Mouse (Mus musculus): Measurements from ENCODE around the gene Olfr1368. TPM values are rescaled to one million over a fixed set of nuclear protein-coding genes. Genes with fewer than 3 reads are reported as not detected.
"Not testable (repeated sequence)": the region's sequence is repeated elsewhere in the genome, so short reads cannot be mapped to it uniquely, and the experiment has no call there.

Gene Olfr1368
- polyA plus RNA-seq, 1 experiment from 2014 or later: not detected

DNA sequence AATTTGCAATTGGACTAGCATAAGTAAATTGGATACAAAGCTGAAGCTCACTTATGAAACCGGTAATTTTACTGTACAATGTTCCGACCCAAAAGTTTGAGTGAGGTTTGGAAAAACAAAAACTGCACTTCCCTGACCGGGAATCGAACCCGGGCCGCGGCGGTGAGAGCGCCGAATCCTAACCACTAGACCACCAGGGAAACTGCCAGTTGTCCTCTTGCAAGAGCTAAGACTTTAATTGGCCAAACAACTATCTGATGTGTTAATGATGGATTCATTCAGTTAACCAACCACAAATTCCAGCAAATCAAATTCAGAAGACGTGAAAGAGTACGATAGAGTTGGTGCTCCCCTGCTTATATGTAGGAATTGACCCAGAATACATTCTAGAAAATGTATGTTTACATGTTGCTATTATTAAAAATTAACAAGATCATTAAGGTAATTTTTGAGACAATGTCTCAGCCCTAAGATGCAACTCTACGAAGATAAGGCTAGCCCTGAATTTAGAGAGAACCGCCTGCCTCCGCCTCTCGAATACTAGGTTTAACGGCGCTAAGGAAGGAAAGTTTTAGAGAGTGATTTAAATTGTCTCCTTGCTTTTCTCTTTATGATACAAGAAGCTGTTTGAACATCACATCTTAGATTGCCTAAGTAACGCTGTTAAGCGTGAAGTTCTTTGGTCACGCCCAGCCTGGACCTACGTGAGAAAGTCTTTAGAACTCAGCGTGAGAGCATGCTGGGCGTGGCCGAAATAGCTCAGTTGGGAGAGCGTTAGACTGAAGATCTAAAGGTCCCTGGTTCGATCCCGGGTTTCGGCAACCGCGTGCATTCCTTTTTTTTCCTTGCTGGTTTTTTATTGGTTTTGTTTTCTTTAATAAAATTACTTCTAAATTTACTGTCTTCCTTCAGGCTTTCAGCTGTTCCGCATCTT, 15.3 kb upstream of the Olfr1368 start:
- H3K27me3 ChIP-seq (ENCODE audit: control insufficient read depth, insufficient read depth, low read length): no peaks in the 10 kb centered on the region
- peak overlapping the region; percentile 63 for H3K4me3 ChIP-seq (ENCODE audit: low read depth, low read length)
- H3K9ac ChIP-seq (ENCODE audit: low read length): no peak overlapping the region
- peak; percentile 89 for ATAC-seq (ENCODE audit: insufficient read depth, low FRiP score, low TSS enrichment)
- H3K4me2 ChIP-seq (ENCODE audit: low read depth): peak overlapping the region; percentile 85
- H3K36me3 ChIP-seq (ENCODE audit: control insufficient read depth, insufficient read depth, low read length): no peaks in the 10 kb centered on the region
- no peaks in the 10 kb centered on the region for H3K4me1 ChIP-seq (ENCODE audit: control insufficient read depth, insufficient read depth, low read length)
- under 1% methylated on average over 32 of the region's 32 CpGs for WGBS
- peak; percentile 93 for DNase-seq (ENCODE audit: low spot score)
- H3K9me3 ChIP-seq (ENCODE audit: control insufficient read depth, low read length): no peaks in the 10 kb centered on the region
- H3K27ac ChIP-seq (ENCODE audit: low read depth, low read length): no peak overlapping the region

DNA sequence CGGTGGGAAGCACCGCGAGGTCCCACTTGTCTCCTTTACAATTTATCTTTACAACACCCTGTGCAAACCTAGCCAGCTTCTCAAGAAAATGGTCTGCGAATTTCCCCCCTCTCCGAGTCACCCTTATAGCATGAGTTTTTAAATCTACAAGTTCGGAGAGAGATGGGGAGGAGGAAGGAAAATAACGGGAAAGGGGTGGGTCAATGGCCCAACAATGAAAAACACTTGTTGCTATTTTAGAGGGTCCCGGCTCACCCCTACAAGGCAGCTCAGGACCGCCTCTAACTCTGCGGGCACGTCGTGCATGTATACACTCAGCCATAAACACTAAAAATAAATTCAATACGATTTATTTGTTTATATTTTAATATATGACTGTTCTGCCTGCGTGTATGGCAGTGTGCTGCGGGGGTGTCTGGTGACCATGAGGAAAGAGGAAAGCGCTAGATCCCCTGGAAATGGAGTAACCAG, 14.4 kb upstream of the Olfr1368 start:
- no peaks in the 10 kb centered on the region for H3K27me3 ChIP-seq (ENCODE audit: control insufficient read depth, insufficient read depth, low read length)
- no peaks in the 10 kb centered on the region for H3K9me3 ChIP-seq (ENCODE audit: control insufficient read depth, low read length)
- DNase-seq (ENCODE audit: low spot score) (peak; percentile 27), ATAC-seq (ENCODE audit: insufficient read depth, low FRiP score, low TSS enrichment) (0 out of 2 replicates have a peak, but pooled peaks have one; percentile 10)
- peak overlapping the region; percentile 63 for H3K4me3 ChIP-seq (ENCODE audit: low read depth, low read length)
- H3K36me3 ChIP-seq (ENCODE audit: control insufficient read depth, insufficient read depth, low read length): no peaks in the 10 kb centered on the region
- H3K4me2 ChIP-seq (ENCODE audit: low read depth): peak overlapping the region; percentile 85
- H3K9ac ChIP-seq (ENCODE audit: low read length): no peak overlapping the region
- no peaks in the 10 kb centered on the region for H3K4me1 ChIP-seq (ENCODE audit: control insufficient read depth, insufficient read depth, low read length)
- H3K27ac ChIP-seq (ENCODE audit: low read depth, low read length): no peak overlapping the region
- WGBS: under 1% methylated on average over 16 of the region's 16 CpGs

DNA sequence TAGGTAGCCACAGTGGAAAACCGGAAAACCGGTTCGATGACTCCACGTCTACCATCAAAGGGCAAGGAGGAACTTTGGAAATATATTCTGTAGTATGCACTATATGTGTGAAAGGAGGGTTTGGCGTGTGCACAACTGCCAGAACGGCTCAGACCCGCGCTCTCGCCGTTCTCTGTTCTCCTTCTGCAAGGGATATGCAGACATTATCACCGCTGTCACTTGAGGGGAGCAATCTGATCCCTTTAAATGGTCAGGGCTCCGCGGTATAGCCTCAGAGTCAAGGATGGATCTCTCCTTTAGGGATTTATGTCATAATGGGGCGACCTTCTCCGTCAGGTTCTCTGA, 13.8 kb upstream of the Olfr1368 start:
- no peaks in the 10 kb centered on the region for H3K27me3 ChIP-seq (ENCODE audit: control insufficient read depth, insufficient read depth, low read length)
- H3K36me3 ChIP-seq (ENCODE audit: control insufficient read depth, insufficient read depth, low read length): no peaks in the 10 kb centered on the region
- no peaks in the 10 kb centered on the region for H3K4me1 ChIP-seq (ENCODE audit: control insufficient read depth, insufficient read depth, low read length)
- DNase-seq (ENCODE audit: low spot score) (peak; percentile 45), ATAC-seq (ENCODE audit: insufficient read depth, low FRiP score, low TSS enrichment) (no peak)
- H3K4me2 ChIP-seq (ENCODE audit: low read depth): peak overlapping the region; percentile 85
- no peaks in the 10 kb centered on the region for H3K9me3 ChIP-seq (ENCODE audit: control insufficient read depth, low read length)
- H3K9ac ChIP-seq (ENCODE audit: low read length): 0 out of 2 replicates have a peak overlapping the region, but pooled peaks have one; percentile 26
- no peak overlapping the region for H3K27ac ChIP-seq (ENCODE audit: low read depth, low read length)
- WGBS: under 1% methylated on average over 15 of the region's 15 CpGs
- H3K4me3 ChIP-seq (ENCODE audit: low read depth, low read length): peak overlapping the region; percentile 63

DNA sequence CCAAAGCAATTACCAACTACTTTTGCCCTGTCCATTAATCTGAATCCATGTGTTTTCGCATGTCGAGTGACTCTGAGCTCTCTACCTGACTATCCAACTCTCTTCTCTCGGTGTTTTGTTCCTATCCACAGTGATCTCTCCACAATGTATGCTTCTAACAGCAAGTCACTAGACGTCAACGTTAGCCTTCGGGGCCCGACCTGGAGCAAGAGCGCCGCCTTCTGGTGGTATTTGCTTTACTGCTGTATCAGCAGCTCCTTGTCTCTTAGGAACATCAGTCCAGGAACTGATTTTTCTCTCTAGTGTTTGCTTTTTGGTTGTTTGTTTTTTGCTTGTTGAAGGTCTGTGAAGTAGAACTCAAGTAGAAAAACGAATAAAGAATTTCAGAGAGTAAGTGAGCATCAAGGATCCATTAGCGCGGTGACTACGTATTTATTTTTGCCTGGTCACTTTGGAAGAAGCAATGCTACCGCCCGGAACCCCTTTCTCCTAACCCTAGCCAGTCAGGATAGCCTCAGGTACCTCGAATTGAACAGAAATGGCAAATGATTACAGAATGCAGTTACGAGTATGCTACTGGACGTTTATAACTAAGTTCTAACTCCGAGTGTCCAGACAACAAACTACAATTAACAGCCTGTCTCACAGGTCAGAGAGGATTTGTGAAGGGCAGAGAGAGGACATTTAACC, 13.3 kb upstream of the Olfr1368 start:
- DNase-seq (ENCODE audit: low spot score): peak; percentile 85
- H3K4me1 ChIP-seq (ENCODE audit: control insufficient read depth, insufficient read depth, low read length): no peaks in the 10 kb centered on the region
- peak overlapping the region; percentile 63 for H3K4me3 ChIP-seq (ENCODE audit: low read depth, low read length)
- H3K27ac ChIP-seq (ENCODE audit: low read depth, low read length): no peak overlapping the region
- under 1% methylated on average over 19 of the region's 19 CpGs for WGBS
- no peak overlapping the region for H3K9ac ChIP-seq (ENCODE audit: low read length)
- H3K9me3 ChIP-seq (ENCODE audit: control insufficient read depth, low read length): no peaks in the 10 kb centered on the region
- peak; percentile 23; the same call in 1 of the 2 replicates for ATAC-seq (ENCODE audit: insufficient read depth, low FRiP score, low TSS enrichment)
- H3K27me3 ChIP-seq (ENCODE audit: control insufficient read depth, insufficient read depth, low read length): no peaks in the 10 kb centered on the region
- H3K4me2 ChIP-seq (ENCODE audit: low read depth): peak overlapping the region; percentile 85
- H3K36me3 ChIP-seq (ENCODE audit: control insufficient read depth, insufficient read depth, low read length): no peaks in the 10 kb centered on the region

DNA sequence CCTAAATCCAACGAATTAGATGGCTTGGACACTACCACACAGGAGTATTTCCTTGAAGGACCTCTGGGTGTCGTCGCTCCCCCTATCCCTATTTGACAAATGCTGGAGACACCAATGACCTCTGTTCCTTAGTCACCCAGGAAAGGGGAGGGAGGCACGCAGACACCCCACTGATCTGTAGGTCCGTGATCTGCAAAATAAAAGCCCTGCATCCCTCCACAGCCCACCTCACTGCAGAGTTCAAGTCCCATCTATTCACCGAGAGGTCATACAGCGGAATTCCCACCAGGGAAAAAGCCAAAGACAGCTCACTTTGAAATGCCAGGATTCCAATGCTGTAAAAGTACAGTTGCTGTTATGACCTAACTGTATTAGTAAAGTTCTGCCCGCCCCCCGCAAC, 12.4 kb upstream of the Olfr1368 start:
- Histone ChIP-seq H3K4me3 (ENCODE audit: low read depth, low read length) (peak overlapping the region; percentile 63; the same call in 1 of the 2 replicates), H3K9me3 (ENCODE audit: control insufficient read depth, low read length) (no peaks in the 10 kb centered on the region), H3K9ac (ENCODE audit: low read length) (no peak overlapping the region), H3K36me3 (ENCODE audit: control insufficient read depth, insufficient read depth, low read length) (no peaks in the 10 kb centered on the region), H3K4me1 (ENCODE audit: control insufficient read depth, insufficient read depth, low read length) (no peaks in the 10 kb centered on the region), H3K4me2 (ENCODE audit: low read depth) (peak overlapping the region; percentile 85; the same call in 1 of the 2 replicates), H3K27me3 (ENCODE audit: control insufficient read depth, insufficient read depth, low read length) (no peaks in the 10 kb centered on the region), H3K27ac (ENCODE audit: low read depth, low read length) (no peak overlapping the region)
- DNase-seq (ENCODE audit: low spot score) (no peak), ATAC-seq (ENCODE audit: insufficient read depth, low FRiP score, low TSS enrichment) (no peak)
- 6% methylated on average over 9 of the region's 9 CpGs for WGBS

DNA sequence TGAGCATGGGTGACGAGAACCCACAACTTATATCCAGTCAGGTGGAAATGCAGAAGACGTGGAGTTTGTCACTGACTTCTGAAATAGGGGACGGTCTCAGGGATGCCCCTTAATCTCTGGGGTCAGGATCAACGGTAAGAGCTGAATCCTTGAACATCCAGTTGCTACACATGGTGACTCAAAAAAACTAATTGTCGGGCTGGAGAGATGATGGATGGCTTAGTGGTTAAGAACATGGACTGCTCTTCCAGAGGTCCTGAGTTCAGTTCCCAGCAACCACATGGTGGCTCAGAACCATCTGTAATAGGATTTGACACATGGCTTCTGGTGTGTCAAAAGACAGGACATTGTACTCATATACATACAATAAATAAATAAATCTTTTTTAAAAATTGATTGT, 10.2 kb upstream of the Olfr1368 start:
- Histone ChIP-seq H3K4me2 (ENCODE audit: low read depth) (no peak overlapping the region), H3K36me3 (ENCODE audit: control insufficient read depth, insufficient read depth, low read length) (no peaks in the 10 kb centered on the region), H3K9ac (ENCODE audit: low read length) (no peak overlapping the region), H3K4me1 (ENCODE audit: control insufficient read depth, insufficient read depth, low read length) (no peaks in the 10 kb centered on the region), H3K4me3 (ENCODE audit: low read depth, low read length) (no peak overlapping the region), H3K27me3 (ENCODE audit: control insufficient read depth, insufficient read depth, low read length) (no peaks in the 10 kb centered on the region), H3K9me3 (ENCODE audit: control insufficient read depth, low read length) (no peaks in the 10 kb centered on the region), H3K27ac (ENCODE audit: low read depth, low read length) (no peak overlapping the region)
- ATAC-seq (ENCODE audit: insufficient read depth, low FRiP score, low TSS enrichment): no peak
- DNase-seq (ENCODE audit: low spot score): no peak
- WGBS: 88% methylated on average over 5 of the region's 5 CpGs

DNA sequence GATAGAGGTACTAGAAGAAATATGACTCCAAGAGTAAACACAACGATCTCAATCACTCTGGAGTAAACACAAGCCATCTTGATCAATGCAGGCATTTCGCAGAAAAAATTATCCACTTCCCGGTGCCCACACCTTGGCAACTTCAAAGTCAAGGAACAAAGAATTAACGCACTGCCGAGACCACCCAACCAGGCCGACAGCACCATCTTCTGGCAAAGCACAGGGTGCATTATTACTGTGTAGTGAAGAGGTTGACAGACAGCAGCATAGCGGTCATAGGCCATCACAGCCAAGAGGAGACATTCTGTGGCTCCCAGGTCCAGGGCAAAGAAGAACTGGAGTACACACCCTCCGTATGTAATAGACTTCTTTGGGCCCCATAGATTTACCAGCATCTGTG, 3.2 kb downstream of the Olfr1368 start:
- no peaks in the 10 kb centered on the region for H3K9me3 ChIP-seq (ENCODE audit: control insufficient read depth, low read length)
- WGBS: 49% methylated on average over 8 of the region's 8 CpGs

DNA sequence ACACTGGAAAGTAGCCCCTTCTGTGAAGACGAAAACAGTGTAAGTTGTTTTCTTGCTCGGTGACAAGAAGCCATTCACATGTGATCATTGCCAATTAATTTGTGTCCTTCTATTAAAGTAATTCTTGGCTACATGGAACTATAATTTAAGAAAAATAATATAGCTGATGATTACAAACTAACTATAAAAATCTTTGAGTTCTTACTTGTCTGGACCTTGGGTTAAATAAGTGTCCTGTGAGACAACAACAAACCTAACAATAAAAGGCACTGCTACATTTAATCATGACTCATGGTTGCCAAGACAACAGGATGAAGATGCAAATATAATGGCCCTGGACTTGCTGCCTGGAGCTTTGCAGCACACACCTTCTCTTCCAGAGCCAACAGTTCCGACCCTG, 16.3 kb downstream of the Olfr1368 start, which contains the start of gene Olfr263:
Gene Olfr263, plus strand, starts transcription at position 301 of the 400 bp plus-strand sequence.
- ATAC-seq (ENCODE audit: insufficient read depth, low FRiP score, low TSS enrichment); H3K27me3 ChIP-seq (ENCODE audit: control insufficient read depth, insufficient read depth, low read length): not testable (repeated sequence)
- WGBS: 85% methylated on average over 3 of the region's 3 CpGs

More for the DNA sequence above, 3.2 kb downstream of the Olfr1368 start:
- DNase-seq (ENCODE audit: low spot score): no peak
- Histone ChIP-seq H3K4me2 (ENCODE audit: low read depth) (no peak overlapping the region), H3K4me1 (ENCODE audit: control insufficient read depth, insufficient read depth, low read length) (no peaks in the 10 kb centered on the region), H3K27me3 (ENCODE audit: control insufficient read depth, insufficient read depth, low read length) (no peaks in the 10 kb centered on the region), H3K4me3 (ENCODE audit: low read depth, low read length) (no peak overlapping the region), H3K27ac (ENCODE audit: low read depth, low read length) (no peak overlapping the region), H3K36me3 (ENCODE audit: control insufficient read depth, insufficient read depth, low read length) (no peaks in the 10 kb centered on the region), H3K9ac (ENCODE audit: low read length) (no peak overlapping the region)
- no peak for ATAC-seq (ENCODE audit: insufficient read depth, low FRiP score, low TSS enrichment)

More for the DNA sequence above, 16.3 kb downstream of the Olfr1368 start, which contains the start of gene Olfr263:
- H3K27ac ChIP-seq (ENCODE audit: low read depth, low read length); H3K4me1 ChIP-seq (ENCODE audit: control insufficient read depth, insufficient read depth, low read length); DNase-seq (ENCODE audit: low spot score); H3K9ac ChIP-seq (ENCODE audit: low read length); H3K9me3 ChIP-seq (ENCODE audit: control insufficient read depth, low read length); H3K36me3 ChIP-seq (ENCODE audit: control insufficient read depth, insufficient read depth, low read length); H3K4me2 ChIP-seq (ENCODE audit: low read depth); H3K4me3 ChIP-seq (ENCODE audit: low read depth, low read length): not testable (repeated sequence)

Data from neural tube, embryonic 11.5 days (tissue).